Mouse (Mus musculus): ENCODE results near the gene Spic.

GRCm38 (mm10) chr10:88658918-88659317 lies 25.9 kb downstream of the Spic start:
- TF ChIP-seq CTCF (IDR thresholded peaks at IDR 0.05; ENCODE audit: extremely low read depth, insufficient read depth, low read length) (no peak), POLR2A (IDR thresholded peaks at IDR 0.05; ENCODE audit: extremely low read depth, insufficient read depth, low read length) (no peak)
